Mouse (Mus musculus) adrenal gland, adult (tissue): ENCODE measurements around the gene Dct.

ENCODE experiments used
- DNase-seq, 2 experiments: peaks; one replicate each; pipeline ENCODE4 v3.0.0; 2022 to 2023; ENCODE audit warnings: low spot score in 1 of 2; ENCODE audit not compliant: inconsistent age in 2 of 2

The Dct gene

GRCm38 (mm10) chr14:118049648-118050238 is 2.3 kb downstream of the Dct start:
- DNase-seq, result no peak

GRCm38 (mm10) chr14:118042963-118043362 is 9.1 kb downstream of the Dct start:
- DNase-seq, result peak; percentile 14 to 60

GRCm38 (mm10) chr14:118042066-118042762 is 9.8 kb downstream of the Dct start:
- no peak for DNase-seq

- peak in 1 of 2 experiments; percentile 24 for DNase-seq
Measured at GRCm38 (mm10) chr14:118040550-118041250, 11.3 kb downstream of the Dct start.

GRCm38 (mm10) chr14:118039074-118039473 is 13.0 kb downstream of the Dct start:
- DNase-seq, result peak in 1 of 2 experiments; percentile 60

- peak in 1 of 2 experiments; percentile 24 for DNase-seq
Measured at GRCm38 (mm10) chr14:118027564-118027963, 24.5 kb downstream of the Dct start.

- no peak for DNase-seq
Measured at GRCm38 (mm10) chr14:118021867-118022543, 30.0 kb downstream of the Dct start.

- DNase-seq, result no peak
Measured at GRCm38 (mm10) chr14:118019314-118019713, 32.7 kb downstream of the Dct start.

GRCm38 (mm10) chr14:118013237-118013636 is 38.8 kb downstream of the Dct start:
- DNase-seq, result no peak

GRCm38 (mm10) chr14:118009541-118009940 is 42.5 kb downstream of the Dct start:
- DNase-seq, result no peak

- DNase-seq, result peak; percentile 14 to 71
Measured at GRCm38 (mm10) chr14:118005697-118006096, 46.3 kb downstream of the Dct start.

- no peak for DNase-seq
Measured at GRCm38 (mm10) chr14:118004434-118004833, 47.6 kb downstream of the Dct start.

- peak in 1 of 2 experiments; percentile 37 for DNase-seq
Measured at GRCm38 (mm10) chr14:117993845-117994244, 58.2 kb downstream of the Dct start.

- peak in 1 of 2 experiments; percentile 43 for DNase-seq
Measured at GRCm38 (mm10) chr14:117992600-117993256, 59.3 kb downstream of the Dct start.

GRCm38 (mm10) chr14:117990203-117990602 is 61.8 kb downstream of the Dct start:
- DNase-seq, result no peak

- DNase-seq, result no peak
Measured at GRCm38 (mm10) chr14:117988444-117988843, 63.6 kb downstream of the Dct start.

GRCm38 (mm10) chr14:117981532-117981931 is 70.5 kb downstream of the Dct start:
- no peak for DNase-seq

GRCm38 (mm10) chr14:117972576-117972975 is 79.5 kb downstream of the Dct start:
- DNase-seq, result no peak
